Mouse (Mus musculus) brain, embryonic 18.5 days (tissue): ENCODE data around the gene Ralbp1.

Source experiments
- DNase-seq: peaks from one replicate; pipeline ENCODE4 v3.0.0-alpha.2; 2012; ENCODE audit warnings: low read depth, low spot score

The Ralbp1 gene

DNA sequence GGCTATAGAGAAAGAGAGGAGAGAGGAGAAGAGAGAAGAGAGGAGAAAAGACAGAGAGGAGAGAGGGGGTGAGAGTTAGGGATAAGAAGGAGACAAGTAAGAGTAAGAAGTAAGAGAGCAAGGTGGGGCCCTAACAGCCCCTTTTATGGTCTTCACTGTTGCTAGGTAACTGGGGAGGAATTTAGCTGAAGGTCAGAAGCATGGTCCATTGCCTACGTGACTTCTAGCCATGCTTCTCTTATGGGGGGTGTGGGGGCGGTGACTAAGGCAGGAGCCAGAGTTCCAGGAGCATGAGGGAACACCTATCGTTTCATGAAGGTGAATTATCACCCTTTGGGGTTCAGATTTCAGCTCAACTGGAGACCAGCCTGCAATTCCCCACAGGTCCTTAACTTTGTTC lies 10.4 kb upstream of the Ralbp1 start:
- DNase-seq = no peak

DNA sequence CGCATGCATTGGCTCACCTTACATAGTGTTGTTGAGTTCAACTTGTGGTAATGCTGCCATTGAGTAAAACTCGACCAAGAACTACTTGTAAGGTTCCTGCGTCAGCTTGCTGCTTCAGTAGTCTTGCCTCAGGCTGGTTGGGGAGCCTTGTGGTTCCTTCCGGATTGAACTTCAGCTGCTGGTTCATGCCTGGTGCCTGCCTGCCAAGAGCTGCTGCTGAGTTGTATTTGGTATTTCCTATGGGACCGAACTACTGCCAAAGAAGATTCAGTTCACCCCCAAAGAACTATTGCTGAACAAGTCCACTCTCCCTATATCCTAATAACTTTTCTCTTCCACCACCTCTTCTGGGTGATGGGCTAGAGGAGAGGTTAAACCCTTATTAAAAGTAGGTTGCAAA lies 3.9 kb upstream of the Ralbp1 start:
- no peak for DNase-seq

DNA sequence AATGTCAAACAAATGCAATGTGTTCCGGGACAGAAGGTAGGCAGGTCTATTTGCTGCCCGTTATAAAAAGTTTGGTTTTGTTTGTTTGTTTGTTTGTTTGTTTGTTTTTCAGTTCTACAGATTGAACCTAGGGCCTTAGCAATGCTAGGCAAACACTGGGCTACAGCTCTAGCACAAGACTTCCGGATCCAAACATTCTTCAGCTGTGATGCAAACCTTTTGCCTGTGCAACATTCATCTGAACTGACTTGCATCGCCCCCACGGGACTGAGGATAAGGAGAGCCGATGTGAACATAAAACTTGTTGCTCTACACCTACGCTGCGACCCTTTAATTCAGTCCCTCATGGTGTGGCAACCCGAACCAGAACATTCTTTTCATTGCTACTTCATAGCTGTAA lies 973 bp upstream of the Ralbp1 start:
- no peak for DNase-seq

GRCm38 (mm10) chr17:65885398-65885696 lies 251 bp downstream of the Ralbp1 start:
- DNase-seq = no peak

- peak; percentile 99 for DNase-seq
Measured at GRCm38 (mm10) chr17:65884691-65885397, 754 bp downstream of the Ralbp1 start.

- no peak for DNase-seq
Measured at GRCm38 (mm10) chr17:65884061-65884669, 1.4 kb downstream of the Ralbp1 start.

DNA sequence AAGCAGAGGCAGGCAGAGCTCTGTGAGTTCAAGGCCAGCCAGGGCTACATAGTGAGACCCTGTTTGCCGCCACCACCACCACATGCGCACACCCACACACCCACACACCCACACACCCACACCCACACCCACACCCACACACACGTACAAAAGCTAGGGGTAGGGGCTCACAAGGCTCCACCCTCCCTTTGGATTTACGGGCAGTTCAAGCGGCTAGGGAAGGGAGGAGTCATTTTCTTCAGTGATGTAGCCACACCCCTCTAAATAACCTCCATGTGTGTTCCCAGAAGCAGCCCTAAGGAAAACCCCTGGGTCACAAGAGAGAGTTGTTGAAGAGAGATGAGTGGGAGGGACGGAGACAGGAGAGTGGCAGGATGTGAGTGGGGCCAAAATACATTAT lies 8.6 kb downstream of the Ralbp1 start:
- DNase-seq = no peak

DNA sequence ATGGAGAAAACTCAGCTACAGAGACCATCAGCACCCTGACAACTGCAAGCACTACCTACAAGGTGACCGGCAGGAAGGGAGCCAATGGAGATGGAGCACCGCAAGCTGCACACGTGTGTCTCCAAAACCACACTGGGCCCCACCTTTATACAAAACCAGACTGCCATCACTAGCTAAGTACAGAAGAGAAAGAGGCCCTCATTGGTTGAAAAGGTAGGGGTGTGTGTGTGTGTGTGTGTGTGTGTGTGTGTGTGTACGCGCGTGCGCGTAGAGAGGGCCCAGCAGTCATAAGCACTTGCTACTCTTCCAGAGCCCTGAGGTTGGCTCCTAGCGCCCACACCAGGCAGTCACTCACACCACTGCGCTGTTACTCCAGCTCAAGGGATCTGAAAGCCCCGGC lies 11.8 kb downstream of the Ralbp1 start:
- no peak for DNase-seq

GRCm38 (mm10) chr17:65873156-65873555 lies 12.4 kb downstream of the Ralbp1 start:
- no peak for DNase-seq

- DNase-seq = no peak
Measured at GRCm38 (mm10) chr17:65872652-65873051, 12.9 kb downstream of the Ralbp1 start.

DNA sequence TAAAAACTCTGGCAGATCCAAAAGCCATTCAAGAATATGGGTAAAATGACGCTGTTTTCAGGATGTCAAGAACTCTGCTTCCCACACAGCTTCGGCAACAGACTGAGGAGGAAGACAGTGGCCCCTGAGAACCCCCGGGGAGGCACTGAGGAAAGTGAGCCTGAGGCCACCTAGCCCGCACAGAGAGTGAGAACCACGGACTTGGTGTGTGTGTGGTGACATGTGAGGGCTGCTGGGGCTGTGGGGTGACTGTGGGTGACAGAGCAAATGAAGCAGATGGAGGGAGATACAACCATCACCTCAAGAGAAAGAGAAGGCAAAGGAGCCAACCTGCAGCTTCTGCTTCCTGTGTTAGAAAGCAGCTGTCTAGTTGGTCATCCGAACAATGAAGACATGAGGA lies 13.5 kb downstream of the Ralbp1 start:
- DNase-seq = no peak

- DNase-seq = no peak
Measured at GRCm38 (mm10) chr17:65871641-65872041, 14.0 kb downstream of the Ralbp1 start.

GRCm38 (mm10) chr17:65870146-65870545 lies 15.5 kb downstream of the Ralbp1 start:
- DNase-seq = no peak

- no peak for DNase-seq
Measured at GRCm38 (mm10) chr17:65869720-65870119, 15.9 kb downstream of the Ralbp1 start.

- no peak for DNase-seq
Measured at GRCm38 (mm10) chr17:65867996-65868395, 17.6 kb downstream of the Ralbp1 start.

- no peak for DNase-seq
Measured at GRCm38 (mm10) chr17:65866201-65866600, 19.4 kb downstream of the Ralbp1 start.

DNA sequence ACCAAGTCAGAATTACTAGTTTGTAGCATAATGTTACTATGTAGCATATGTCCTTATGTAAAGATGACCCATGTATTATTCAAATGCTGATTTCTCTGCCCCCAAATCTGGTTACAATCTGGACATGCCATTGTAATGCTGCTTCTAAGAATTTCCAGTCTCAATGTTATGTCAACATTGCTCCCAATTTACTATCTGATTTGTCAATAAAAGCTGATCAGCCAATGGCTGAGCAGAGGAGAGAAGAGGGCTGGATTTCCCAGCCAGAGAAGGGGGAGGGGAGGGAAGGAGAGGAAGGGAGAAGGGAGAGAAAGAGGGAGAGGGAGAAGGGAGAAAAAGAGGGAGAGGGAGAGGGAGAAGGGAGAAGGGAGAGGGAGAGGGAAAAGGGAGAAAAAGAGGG lies 20.3 kb downstream of the Ralbp1 start:
- no peak for DNase-seq

- DNase-seq = no peak
Measured at GRCm38 (mm10) chr17:65864742-65865141, 20.9 kb downstream of the Ralbp1 start.

GRCm38 (mm10) chr17:65863830-65864229 lies 21.8 kb downstream of the Ralbp1 start:
- no peak for DNase-seq

DNA sequence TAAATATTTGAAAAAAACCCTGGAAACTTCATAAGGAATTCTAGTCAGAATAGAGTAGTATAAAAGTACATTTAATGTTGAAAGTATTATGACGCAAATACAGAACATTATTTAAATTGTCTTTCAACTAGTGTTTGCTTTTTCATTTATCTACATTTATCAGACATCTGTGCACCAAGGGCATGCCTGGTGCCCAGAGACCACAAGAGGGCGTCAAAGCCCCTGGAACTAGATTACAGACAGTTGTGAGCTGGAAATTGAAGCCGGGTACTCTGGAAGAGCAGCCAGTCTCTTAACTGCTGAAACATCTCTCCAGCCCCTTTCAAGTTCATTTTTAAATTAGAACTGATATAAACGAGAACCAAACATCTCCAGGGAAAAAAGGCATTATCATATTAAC lies 23.0 kb downstream of the Ralbp1 start:
- DNase-seq = no peak

DNA sequence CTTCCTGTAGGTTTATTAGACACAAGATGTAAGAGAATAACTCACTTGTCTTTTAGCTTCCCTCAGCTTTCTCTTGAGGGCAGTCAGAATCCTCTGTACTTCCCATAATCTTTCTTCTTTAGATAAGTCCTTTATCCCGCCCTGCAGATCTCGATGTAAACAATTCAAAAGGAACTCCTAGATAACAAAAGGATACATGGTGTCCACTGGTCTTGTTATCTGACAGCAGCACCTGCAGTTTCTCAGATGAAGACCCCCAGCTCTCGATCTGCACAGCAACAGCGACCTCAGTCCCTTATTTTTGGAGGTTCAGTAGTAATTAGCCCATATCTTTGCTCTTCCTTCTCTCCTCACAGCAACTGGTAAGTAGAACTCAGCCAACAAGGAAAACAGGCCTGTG lies 28.0 kb downstream of the Ralbp1 start:
- DNase-seq = no peak

GRCm38 (mm10) chr17:65854006-65854405 lies 31.6 kb downstream of the Ralbp1 start:
- DNase-seq = no peak

- DNase-seq = no peak
Measured at GRCm38 (mm10) chr17:65853326-65853725, 32.3 kb downstream of the Ralbp1 start.

DNA sequence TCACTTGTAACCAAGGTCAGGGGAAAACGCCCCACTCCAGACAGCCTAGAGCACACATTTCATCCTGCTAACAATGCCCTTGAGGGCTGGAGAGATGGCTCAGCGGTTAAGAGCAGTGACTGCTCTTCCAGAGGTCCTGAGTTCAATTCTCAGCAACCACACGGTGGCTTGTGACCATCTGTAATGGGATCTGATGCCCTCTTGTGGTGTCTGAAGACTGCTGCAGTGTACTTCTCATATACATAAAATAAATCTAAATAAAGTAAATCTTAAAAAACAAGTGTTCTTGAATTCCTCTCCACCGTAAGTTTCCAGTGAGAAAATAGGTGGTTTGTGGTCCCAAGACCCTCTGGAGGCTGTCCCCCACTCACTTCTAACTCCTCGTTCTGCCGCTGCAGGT lies 33.8 kb downstream of the Ralbp1 start:
- DNase-seq = no peak
